Mouse (Mus musculus): ENCODE measurements around the gene Rnf38. TPM values are rescaled to one million over a fixed set of nuclear protein-coding genes. Genes with fewer than 3 reads are reported as not detected.

Gene Rnf38
- polyA plus RNA-seq, 1 experiment from 2014 or later = 11.0 TPM

DNA sequence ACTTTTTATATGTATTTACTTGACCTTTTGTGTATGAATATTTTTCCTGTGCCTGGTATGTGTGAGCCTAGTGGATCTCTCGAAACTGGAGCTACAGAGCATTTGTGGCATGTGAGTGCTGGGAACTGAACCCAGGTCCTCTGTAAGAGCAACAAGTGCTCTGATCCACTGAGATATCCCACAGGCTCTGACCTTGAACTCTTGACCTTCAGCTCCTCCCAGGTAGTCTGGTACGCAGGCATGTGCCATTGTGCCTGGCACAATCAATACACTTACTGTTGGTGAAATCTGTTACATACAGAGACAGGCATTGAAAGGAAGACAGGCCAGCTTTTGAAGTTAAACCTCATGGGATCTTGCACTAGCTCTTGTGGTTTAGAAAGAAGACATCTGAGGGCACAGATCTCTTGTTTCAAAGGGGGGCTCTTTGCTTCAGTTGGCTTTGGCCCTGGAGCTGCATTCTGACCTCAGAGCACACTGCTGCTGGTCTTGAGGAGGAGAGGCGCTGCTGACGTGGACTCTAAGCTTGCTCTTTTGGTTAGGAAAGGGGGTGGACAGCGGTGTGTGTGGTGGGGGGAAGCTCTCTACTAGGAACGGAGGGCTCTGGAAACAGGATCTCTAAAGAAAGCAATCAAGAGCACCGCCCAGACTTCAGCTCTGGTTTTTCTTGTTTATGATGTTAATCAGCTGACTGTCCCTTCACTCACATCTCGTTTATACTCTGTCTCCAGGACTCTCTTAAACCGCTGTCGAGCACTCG is 135.8 kb downstream of the Rnf38 start:
- H3K9ac ChIP-seq = no peak overlapping the region
- H3K4me2 ChIP-seq = no peak overlapping the region
- WGBS (ENCODE audit: insufficient replicate concordance) = 44% methylated on average over 11 of the region's 11 CpGs
- no peaks in the 10 kb centered on the region for H3K9me3 ChIP-seq (replicated peaks)
- no peak for ATAC-seq (ENCODE audit: insufficient read depth)
- peaks cover 5% of the 10 kb centered on the region for H3K27me3 ChIP-seq
- peaks cover 5% of the 10 kb centered on the region for H3K4me1 ChIP-seq (replicated peaks)
- H3K27ac ChIP-seq (replicated peaks) = no peak overlapping the region
- H3K36me3 ChIP-seq (replicated peaks) = no peaks in the 10 kb centered on the region
- H3K4me3 ChIP-seq (replicated peaks) = no peak overlapping the region

DNA sequence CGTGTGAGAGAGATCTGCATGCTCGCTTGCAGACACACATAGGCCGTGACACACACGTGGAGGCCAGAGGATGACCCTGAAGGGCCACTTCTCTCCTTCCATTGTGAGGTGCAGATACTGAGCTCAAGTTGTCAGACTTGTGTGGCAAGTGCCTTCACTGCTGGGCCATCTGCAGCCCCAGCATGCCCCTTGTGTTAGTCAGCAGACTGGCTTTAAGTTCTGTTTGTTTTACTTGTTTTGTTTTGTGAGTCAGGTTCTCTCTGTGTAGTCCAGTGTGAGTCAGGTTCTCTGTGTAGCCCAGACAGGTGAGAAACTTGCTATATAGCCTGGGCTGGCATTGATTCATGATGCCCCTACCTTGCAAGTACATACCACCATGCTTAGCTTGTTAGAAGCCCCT is 139.1 kb downstream of the Rnf38 start:
- Histone ChIP-seq H3K4me1 (replicated peaks) (peaks cover 22% of the 10 kb centered on the region), H3K4me3 (replicated peaks) (no peak overlapping the region), H3K9me3 (replicated peaks) (no peaks in the 10 kb centered on the region), H3K27ac (replicated peaks) (no peak overlapping the region), H3K9ac (no peak overlapping the region), H3K27me3 (peaks cover 5% of the 10 kb centered on the region; the same call in 1 of the 2 replicates), H3K4me2 (no peak overlapping the region), H3K36me3 (replicated peaks) (no peaks in the 10 kb centered on the region)
- no peak for ATAC-seq (ENCODE audit: insufficient read depth)
- 82% methylated on average over 4 of the region's 4 CpGs for WGBS (ENCODE audit: insufficient replicate concordance)

DNA sequence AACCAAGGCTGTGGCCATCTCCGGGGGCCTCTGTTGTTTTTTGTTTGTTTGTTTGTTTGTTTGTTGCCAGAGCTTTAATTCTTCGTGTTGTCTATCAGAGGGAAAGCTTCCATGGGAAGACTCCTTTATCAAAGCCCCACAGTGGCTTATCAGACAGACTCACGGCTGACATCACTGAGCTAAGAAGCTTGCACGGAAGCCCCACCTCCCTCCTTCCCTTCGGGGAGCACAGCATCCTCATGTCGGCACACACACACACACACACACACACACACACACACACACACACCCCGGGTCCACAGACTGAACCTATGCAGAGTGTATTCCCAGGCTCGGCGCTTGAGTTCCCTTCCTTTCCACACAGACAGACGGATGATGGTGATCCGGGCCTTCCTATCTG is 141.2 kb downstream of the Rnf38 start:
- Histone ChIP-seq H3K27ac (replicated peaks) (peak overlapping the region; percentile 53; the same call in 1 of the 2 replicates), H3K4me3 (replicated peaks) (no peak overlapping the region), H3K9ac (no peak overlapping the region), H3K36me3 (replicated peaks) (no peaks in the 10 kb centered on the region), H3K9me3 (replicated peaks) (no peaks in the 10 kb centered on the region), H3K4me2 (peak overlapping the region; percentile 50), H3K27me3 (peaks cover 10% of the 10 kb centered on the region), H3K4me1 (replicated peaks) (peaks cover 22% of the 10 kb centered on the region)
- WGBS (ENCODE audit: insufficient replicate concordance) = 42% methylated on average over 11 of the region's 11 CpGs
- ATAC-seq (ENCODE audit: insufficient read depth) = peak; percentile 87

GRCm38 (mm10) chr4:44085566-44085965 is 148.0 kb downstream of the Rnf38 start:
- H3K27ac ChIP-seq (replicated peaks) = no peak overlapping the region
- H3K4me3 ChIP-seq (replicated peaks) = no peak overlapping the region
- peaks cover 46% of the 10 kb centered on the region for H3K27me3 ChIP-seq
- H3K36me3 ChIP-seq (replicated peaks) = no peaks in the 10 kb centered on the region
- 73% methylated on average over 3 of the region's 3 CpGs for WGBS (ENCODE audit: insufficient replicate concordance)
- no peak overlapping the region for H3K9ac ChIP-seq
- 0 out of 2 replicates have a peak, but pooled peaks cover 5% of the 10 kb centered on the region for H3K4me1 ChIP-seq (replicated peaks)
- no peak overlapping the region for H3K4me2 ChIP-seq
- H3K9me3 ChIP-seq (replicated peaks) = no peaks in the 10 kb centered on the region
- ATAC-seq (ENCODE audit: insufficient read depth) = no peak

- no peak overlapping the region for H3K4me2 ChIP-seq
- WGBS (ENCODE audit: insufficient replicate concordance) = 70% methylated on average over 13 of the region's 13 CpGs
- peaks cover 46% of the 10 kb centered on the region for H3K27me3 ChIP-seq
- H3K9ac ChIP-seq = no peak overlapping the region
- no peak overlapping the region for H3K4me3 ChIP-seq (replicated peaks)
- no peaks in the 10 kb centered on the region for H3K9me3 ChIP-seq (replicated peaks)
- H3K4me1 ChIP-seq (replicated peaks) = 0 out of 2 replicates have a peak, but pooled peaks cover 5% of the 10 kb centered on the region
- no peak for ATAC-seq (ENCODE audit: insufficient read depth)
- no peaks in the 10 kb centered on the region for H3K36me3 ChIP-seq (replicated peaks)
- no peak overlapping the region for H3K27ac ChIP-seq (replicated peaks)
Measured at GRCm38 (mm10) chr4:44084602-44085325, 148.8 kb downstream of the Rnf38 start.

DNA sequence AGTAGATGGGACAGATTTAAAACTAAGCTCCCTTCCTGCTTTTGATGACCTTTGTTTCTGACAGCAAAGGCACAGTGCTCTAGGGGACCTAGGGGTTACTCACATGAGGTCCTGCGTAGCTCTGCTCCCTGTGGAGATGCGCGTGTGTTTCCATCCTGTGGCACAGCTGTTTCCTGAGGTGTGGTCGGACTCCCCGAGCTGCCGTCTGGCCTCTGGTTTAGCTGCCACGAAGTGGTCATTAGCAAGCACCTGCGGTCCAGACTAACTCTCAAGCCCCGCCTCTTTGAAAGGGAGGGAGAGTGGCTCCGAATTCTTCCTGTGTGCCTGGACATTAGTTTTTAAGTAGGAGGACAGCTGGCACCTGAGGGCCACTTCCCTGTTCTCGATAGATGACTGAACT is 149.6 kb downstream of the Rnf38 start, which contains the start of gene Gne:
Gne (minus strand) TSS at position 233 of the 400 bp plus-strand sequence.
- Histone ChIP-seq H3K36me3 (replicated peaks) (no peaks in the 10 kb centered on the region), H3K4me3 (replicated peaks) (no peak within 1 kb of the TSS), H3K27me3 (peaks cover 46% of the 10 kb centered on the region), H3K27ac (replicated peaks) (no peak within 1 kb of the TSS), H3K4me2 (peak within 1 kb of the TSS; percentile 21), H3K9ac (no peak within 1 kb of the TSS), H3K4me1 (replicated peaks) (0 out of 2 replicates have a peak, but pooled peaks cover 5% of the 10 kb centered on the region), H3K9me3 (replicated peaks) (no peaks in the 10 kb centered on the region)
- no peak for ATAC-seq (ENCODE audit: insufficient read depth)
- 4% methylated on average over 11 of the region's 11 CpGs for WGBS (ENCODE audit: insufficient replicate concordance)

GRCm38 (mm10) chr4:44078358-44078933 is 155.1 kb downstream of the Rnf38 start:
- ATAC-seq (ENCODE audit: insufficient read depth) = no peak

More at GRCm38 (mm10) chr4:44078358-44078933, 155.1 kb downstream of the Rnf38 start:
- H3K4me1 ChIP-seq (replicated peaks) = peaks cover 18% of the 10 kb centered on the region
- no peak overlapping the region for H3K4me3 ChIP-seq (replicated peaks)
- no peaks in the 10 kb centered on the region for H3K9me3 ChIP-seq (replicated peaks)
- H3K36me3 ChIP-seq (replicated peaks) = no peaks in the 10 kb centered on the region
- H3K4me2 ChIP-seq = no peak overlapping the region
- 69% methylated on average over 7 of the region's 7 CpGs for WGBS (ENCODE audit: insufficient replicate concordance)
- H3K27me3 ChIP-seq = peaks cover 18% of the 10 kb centered on the region
- no peak overlapping the region for H3K27ac ChIP-seq (replicated peaks)
- H3K9ac ChIP-seq = no peak overlapping the region

Small RNA genes within 50 kb of the gene (microRNA-seq; reads per million reads assigned to microRNA genes)
- gene Mir5106 = not detected

Other genes with a start within 250 kb of the Rnf38 start
- 117 and 119 TPM in 2 replicates for gene Clta, start 229.3 kb downstream of the Rnf38 start, polyA plus RNA-seq (2015; fragmentation: Nextera tagmentation; extraction: Ambion mirVana)
- gene Gne, start 149.6 kb downstream of the Rnf38 start, polyA plus RNA-seq (2015; fragmentation: Nextera tagmentation; extraction: Ambion mirVana) = 30.8 and 31.7 TPM in 2 replicates
- 16.7 and 17.1 TPM in 2 replicates for gene Melk, start 67.1 kb upstream of the Rnf38 start, polyA plus RNA-seq (2015; fragmentation: Nextera tagmentation; extraction: Ambion mirVana)